17 mouse cellular contexts compared by ENCODE assay signal in genomic region chr1:91626090-91626489, GRCm38 (mm10).
DNase-seq lines count a peak whose midpoint lies in the region; ATAC-seq and TF ChIP-seq lines count a peak whose summit lies in the region.
"Had no signal": no experiment of that assay in that cellular context is flagged by ENCODE, and none has a peak within 500 bp of the region (broad histone marks: within the 10 kb centered on the region; RNA-seq: fewer than 3 reads in every experiment).

No protein-coding gene starts in this region.

- H3K9me3 ChIP-seq in heart, postnatal 0 days (replicated peaks; ENCODE audit: control insufficient read depth, low read length) = no peaks in the 10 kb centered on the region
- H3K9me3 ChIP-seq in heart, embryonic 12.5 days (replicated peaks) = no peaks in the 10 kb centered on the region
- no peaks in the 10 kb centered on the region for H3K9me3 ChIP-seq in limb, embryonic 12.5 days
- H3K9me3 ChIP-seq in hindbrain, postnatal 0 days (ENCODE audit: low read length) = no peaks in the 10 kb centered on the region
- H3K9me3 ChIP-seq: forebrain, embryonic 15.5 days; megakaryocyte, embryonic 14.5 days had no signal

- H3K4me1 ChIP-seq in heart, postnatal 0 days (ENCODE audit: control insufficient read depth, insufficient read depth) = no peaks in the 10 kb centered on the region; the same call in 1 of the 2 replicates
- H3K4me1 ChIP-seq in heart, embryonic 12.5 days (replicated peaks) = peaks cover 11% of the 10 kb centered on the region
- H3K4me1 ChIP-seq in limb, embryonic 12.5 days (replicated peaks) = peaks cover 42% of the 10 kb centered on the region
- H3K4me1 ChIP-seq in hindbrain, postnatal 0 days (ENCODE audit: insufficient read depth, low read length) = peaks cover 7% of the 10 kb centered on the region; the same call in 1 of the 2 replicates
- H3K4me1 ChIP-seq: forebrain, embryonic 15.5 days; megakaryocyte, embryonic 14.5 days had no signal

- TF ChIP-seq CTCF in heart, postnatal 0 days (IDR thresholded peaks at IDR 0.05; ENCODE audit: low read depth) = no peak
- no peak for TF ChIP-seq CTCF in hindbrain, postnatal 0 days (IDR thresholded peaks at IDR 0.05; ENCODE audit: low read depth)

- peak overlapping the region; percentile 16; the same call in 1 of the 2 replicates for H3K27ac ChIP-seq in heart, postnatal 0 days (ENCODE audit: low read depth)
- no peak overlapping the region for H3K27ac ChIP-seq in heart, embryonic 12.5 days (ENCODE audit: poor library complexity, severe bottlenecking)
- 0 out of 2 replicates have a peak overlapping the region, but pooled peaks have one; percentile 23 for H3K27ac ChIP-seq in limb, embryonic 12.5 days
- H3K27ac ChIP-seq in hindbrain, postnatal 0 days = no peak overlapping the region
- H3K27ac ChIP-seq: forebrain, embryonic 15.5 days had no signal

- DNase-seq in heart, postnatal 0 days (ENCODE audit: low spot score) = no peak
- peak; percentile 81 for DNase-seq in T-cell, adult 2 months (ENCODE audit: low spot score)
- peak; percentile 75 to 81 for DNase-seq in thymus, postnatal 10 days (ENCODE audit: low spot score in 2 of 2)
- no peak for DNase-seq in spleen, postnatal 10 days (ENCODE audit: low spot score in 2 of 2)
- no peak for DNase-seq in hindbrain, postnatal 0 days (ENCODE audit: low spot score)
- DNase-seq: adrenal gland, adult 2 months; cerebellum, adult 9-11 months; kidney, adult 2 months; kidney, postnatal 36 days; right cerebral cortex, postnatal 25 days had no signal

- no peak for ATAC-seq in heart, postnatal 0 days (ENCODE audit: insufficient read depth, low read depth)
- ATAC-seq in heart, embryonic 12.5 days (ENCODE audit: insufficient number of reproducible peaks, low FRiP score) = no peak
- ATAC-seq in limb, embryonic 12.5 days (ENCODE audit: insufficient number of reproducible peaks, insufficient read depth, low FRiP score, low TSS enrichment, low read depth) = no peak
- ATAC-seq in cerebellum, adult (ENCODE audit: insufficient number of reproducible peaks, low FRiP score, low TSS enrichment) = no peak
- no peak for ATAC-seq in hindbrain, postnatal 0 days
- ATAC-seq: forebrain, embryonic 15.5 days had no signal

- no peak overlapping the region for H3K9ac ChIP-seq in heart, postnatal 0 days (replicated peaks; ENCODE audit: low read depth, low read length)
- H3K9ac ChIP-seq in heart, embryonic 12.5 days = no peak overlapping the region
- H3K9ac ChIP-seq in limb, embryonic 12.5 days (replicated peaks) = no peak overlapping the region
- H3K9ac ChIP-seq in hindbrain, postnatal 0 days (replicated peaks; ENCODE audit: low read length) = no peak overlapping the region
- H3K9ac ChIP-seq: forebrain, embryonic 15.5 days had no signal

- H3K27me3 ChIP-seq in heart, postnatal 0 days (ENCODE audit: control insufficient read depth, insufficient read depth, low read length) = 0 out of 2 replicates have a peak, but pooled peaks cover 2% of the 10 kb centered on the region
- H3K27me3 ChIP-seq in heart, embryonic 12.5 days (replicated peaks) = no peaks in the 10 kb centered on the region; the same call in 1 of the 2 replicates
- H3K27me3 ChIP-seq in limb, embryonic 12.5 days = 0 out of 2 replicates have a peak, but pooled peaks cover 4% of the 10 kb centered on the region
- H3K27me3 ChIP-seq in hindbrain, postnatal 0 days (ENCODE audit: insufficient read depth, low read length) = no peaks in the 10 kb centered on the region
- H3K27me3 ChIP-seq: forebrain, embryonic 15.5 days had no signal

- no peak overlapping the region for H3K4me2 ChIP-seq in heart, postnatal 0 days (ENCODE audit: low read depth, low read length)
- H3K4me2 ChIP-seq in heart, embryonic 12.5 days = no peak overlapping the region
- no peak overlapping the region for H3K4me2 ChIP-seq in limb, embryonic 12.5 days
- no peak overlapping the region for H3K4me2 ChIP-seq in hindbrain, postnatal 0 days (ENCODE audit: low read depth, low read length)
- H3K4me2 ChIP-seq: forebrain, embryonic 15.5 days; heart, embryonic 11.5 days had no signal

- no peak overlapping the region for H3K4me3 ChIP-seq in heart, postnatal 0 days (ENCODE audit: low read depth, low read length)
- H3K4me3 ChIP-seq in heart, embryonic 12.5 days = no peak overlapping the region
- no peak overlapping the region for H3K4me3 ChIP-seq in limb, embryonic 12.5 days (replicated peaks)
- H3K4me3 ChIP-seq in hindbrain, postnatal 0 days (ENCODE audit: low read length) = no peak overlapping the region
- H3K4me3 ChIP-seq: forebrain, embryonic 15.5 days; megakaryocyte, embryonic 14.5 days; myocyte had no signal

- no peak for TF ChIP-seq EP300 in heart, postnatal 0 days (IDR thresholded peaks at IDR 0.05; ENCODE audit: low read depth)

- 55% methylated on average over 11 of the region's 11 CpGs for WGBS in heart, postnatal 0 days
- 57% methylated on average over 11 of the region's 11 CpGs for WGBS in heart, embryonic 12.5 days
- 34% methylated on average over 11 of the region's 11 CpGs for WGBS in limb, embryonic 12.5 days
- WGBS in hindbrain, postnatal 0 days = 77% methylated on average over 11 of the region's 11 CpGs

- no peaks in the 10 kb centered on the region for H3K36me3 ChIP-seq in heart, postnatal 0 days (replicated peaks; ENCODE audit: control insufficient read depth, insufficient read depth, low read length)
- no peaks in the 10 kb centered on the region for H3K36me3 ChIP-seq in heart, embryonic 12.5 days
- H3K36me3 ChIP-seq in limb, embryonic 12.5 days = no peaks in the 10 kb centered on the region
- no peaks in the 10 kb centered on the region for H3K36me3 ChIP-seq in hindbrain, postnatal 0 days (ENCODE audit: insufficient read depth, low read length)
- H3K36me3 ChIP-seq: forebrain, embryonic 15.5 days had no signal

Comparison
In these comparisons a context has a peak if more than half of its experiments do, and no peak if none do; other contexts are left out.
1. H3K27ac ChIP-seq: peak in heart, postnatal 0 days (single experiment) and limb, embryonic 12.5 days (single experiment); none in heart, embryonic 12.5 days (single experiment) and hindbrain, postnatal 0 days (single experiment).
2. DNase-seq: peak in T-cell, adult 2 months (single experiment) and thymus, postnatal 10 days (2 of 2); none in heart, postnatal 0 days (single experiment), spleen, postnatal 10 days (0 of 2) and hindbrain, postnatal 0 days (single experiment).